Mouse (Mus musculus) myocyte (in vitro differentiated cells): ENCODE data around the gene Stag1. TPM values are rescaled to one million over a fixed set of nuclear protein-coding genes. Genes with fewer than 3 reads are reported as not detected.

Experiments used
- H3K27me3 ChIP-seq: one replicate; pipeline ENCODE4 v1.6.1; 2011; ENCODE audit not compliant: control insufficient read depth, insufficient read depth, insufficient read length
- H3K36me3 ChIP-seq: one replicate; pipeline ENCODE4 v1.6.1; 2011; ENCODE audit not compliant: control insufficient read depth, insufficient read depth
- H3K4me2 ChIP-seq: one replicate; pipeline ENCODE4 v1.6.1; 2011; ENCODE audit warnings: low read depth, control low read depth
- H3K4me3 ChIP-seq: one replicate; pipeline ENCODE4 v1.5.1; 2011; ENCODE audit warnings: mild to moderate bottlenecking, control low read depth, moderate library complexity
- H3K79me2 ChIP-seq: one replicate; pipeline ENCODE4 v1.6.1; 2011; ENCODE audit not compliant: control insufficient read depth, insufficient read depth
- H3ac ChIP-seq: one replicate; pipeline ENCODE4 v1.6.1; 2011; ENCODE audit not compliant: control insufficient read depth, insufficient read length
- CEBPB ChIP-seq: IDR thresholded peaks from 2 replicates; pipeline ENCODE4 v1.6.1; 2011; ENCODE audit warnings: mild to moderate bottlenecking, moderate library complexity; ENCODE audit not compliant: poor library complexity, insufficient read depth, severe bottlenecking
- E2F4 ChIP-seq: IDR thresholded peaks from one replicate; pipeline ENCODE4 v1.6.1; 2011; ENCODE audit warnings: mild to moderate bottlenecking, control low read depth, moderate library complexity; ENCODE audit not compliant: insufficient read depth
- MAX ChIP-seq: IDR thresholded peaks from one replicate; pipeline ENCODE4 v1.6.1; 2011; ENCODE audit warnings: low read depth, mild to moderate bottlenecking, control low read depth
- MYOD1 ChIP-seq, 3 experiments: IDR thresholded peaks; one replicate each; pipeline ENCODE4 v1.6.1; 2011; ENCODE audit warnings: control low read depth in 2 of 3, low read depth in 2 of 3, mild to moderate bottlenecking in 2 of 3, moderate library complexity in 1 of 3; ENCODE audit not compliant: insufficient read length in 2 of 3, control insufficient read depth in 1 of 3
- MYOG ChIP-seq, 3 experiments: IDR thresholded peaks; one replicate each; pipeline ENCODE4 v1.6.1; 2011; ENCODE audit warnings: control low read depth in 2 of 3, low read depth in 2 of 3, mild to moderate bottlenecking in 2 of 3; ENCODE audit not compliant: insufficient read length in 2 of 3, control insufficient read depth in 1 of 3, insufficient read depth in 1 of 3
- POLR2A ChIP-seq: IDR thresholded peaks from one replicate; pipeline ENCODE4 v1.6.1; 2011; ENCODE audit warnings: low read depth, mild to moderate bottlenecking, control low read depth, moderate library complexity; ENCODE audit not compliant: insufficient read length
- POLR2AphosphoS2 ChIP-seq: IDR thresholded peaks from one replicate; pipeline ENCODE4 v1.6.1; 2011; ENCODE audit warnings: low read depth, control low read depth; ENCODE audit not compliant: insufficient read length
- REST ChIP-seq: IDR thresholded peaks from one replicate; pipeline ENCODE4 v1.6.1; 2011; ENCODE audit warnings: mild to moderate bottlenecking, control low read depth, moderate library complexity; ENCODE audit not compliant: insufficient read depth, insufficient read length
- SRF ChIP-seq: IDR thresholded peaks from one replicate; pipeline ENCODE4 v1.6.1; 2011; ENCODE audit warnings: low read depth; ENCODE audit not compliant: control insufficient read depth, insufficient read length
- TCF12 ChIP-seq: IDR thresholded peaks from one replicate; pipeline ENCODE4 v1.6.1; 2011; ENCODE audit warnings: mild to moderate bottlenecking, control low read depth; ENCODE audit not compliant: poor library complexity, insufficient read depth, severe bottlenecking
- TCF3 ChIP-seq: IDR thresholded peaks from one replicate; pipeline ENCODE4 v1.6.1; 2011; ENCODE audit warnings: low read depth, control low read depth; ENCODE audit not compliant: insufficient read length
- USF1 ChIP-seq: IDR thresholded peaks from one replicate; pipeline ENCODE4 v1.6.1; 2011; ENCODE audit warnings: low read depth, mild to moderate bottlenecking, control low read depth, moderate library complexity
- polyA plus RNA-seq: library from polyadenylated mRNA; unstranded; fragments of >200 nt; fragmentation: generic; extraction: Trizol; gene quantifications from one replicate; pipeline ENCODE4 v1.2.1, GENCODE M21; 2012; ENCODE audit warnings: missing spikeins

The Stag1 gene
- polyA plus RNA-seq, 1 experiment, result 5.9 TPM

DNA sequence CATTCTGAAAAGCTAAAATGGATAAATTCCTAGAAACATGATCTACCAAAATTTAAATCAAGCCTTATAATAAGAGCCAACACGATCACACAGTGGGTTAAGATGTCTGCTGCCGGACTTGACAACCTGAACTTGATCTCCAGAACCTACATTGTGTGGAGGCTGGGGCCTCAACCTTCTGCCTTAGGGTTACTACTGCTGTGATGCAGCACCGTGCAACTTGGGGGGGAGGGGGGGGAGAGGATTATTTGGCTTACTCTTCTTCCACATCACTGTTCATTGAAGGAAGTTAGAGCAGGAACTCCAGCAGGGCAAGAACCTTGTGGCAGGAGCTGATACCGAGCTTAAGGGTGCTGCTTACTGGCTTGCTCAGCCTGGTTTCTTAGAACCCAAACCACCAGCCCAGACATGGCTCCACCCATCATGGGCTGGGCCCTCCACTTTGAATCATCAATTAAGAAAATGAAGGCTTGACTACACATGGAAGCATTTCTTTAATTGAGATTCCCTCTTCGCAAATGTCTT is 365.4 kb downstream of the Stag1 start:
- Histone ChIP-seq H3ac (no peak overlapping the region), H3K79me2 (no peaks in the 10 kb centered on the region), H3K36me3 (peaks cover 6% of the 10 kb centered on the region), H3K27me3 (no peaks in the 10 kb centered on the region), H3K4me2 (no peak overlapping the region), H3K4me3 (no peak overlapping the region)
- TF ChIP-seq POLR2AphosphoS2 (no peak), TCF12 (no peak)

DNA sequence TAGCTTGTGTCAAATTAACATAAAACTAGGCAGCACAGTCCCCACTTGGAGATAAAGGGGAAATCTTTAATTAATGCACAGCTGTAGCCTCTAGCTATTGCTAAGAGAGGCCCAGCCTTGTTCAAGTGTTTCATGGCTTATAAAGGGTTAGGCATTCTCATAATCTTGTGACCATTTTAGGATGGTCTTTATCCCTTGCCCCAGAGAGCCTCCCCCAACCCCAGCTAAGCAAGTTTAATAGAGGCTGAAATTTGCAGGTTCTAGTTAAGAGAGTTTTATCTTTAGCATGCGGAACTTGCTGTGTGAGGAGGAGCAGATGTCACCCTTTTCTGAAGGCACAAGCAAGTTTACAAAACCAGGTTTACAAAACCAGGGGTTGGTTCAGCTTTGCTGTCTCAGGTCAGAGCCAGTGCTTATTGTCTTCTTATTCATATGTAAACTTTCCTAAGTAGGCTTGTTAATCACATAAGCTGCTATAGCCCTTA is 365.9 kb downstream of the Stag1 start:
- Histone ChIP-seq H3ac (no peak overlapping the region), H3K4me2 (no peak overlapping the region), H3K79me2 (no peaks in the 10 kb centered on the region), H3K36me3 (peaks cover 6% of the 10 kb centered on the region), H3K4me3 (no peak overlapping the region), H3K27me3 (no peaks in the 10 kb centered on the region)
- TF ChIP-seq TCF12 (no peak), USF1 (no peak), SRF (no peak), TCF3 (no peak), CEBPB (no peak), POLR2AphosphoS2 (no peak), MYOD1 (IDR thresholded peaks at IDR 0.05; ENCODE audit: control insufficient read depth in 1 of 3, insufficient read length in 2 of 3, low read depth in 2 of 3) (no peak), MYOG (IDR thresholded peaks at IDR 0.05; ENCODE audit: control insufficient read depth in 1 of 3, insufficient read depth in 1 of 3, insufficient read length in 2 of 3, low read depth in 2 of 3) (no peak), E2F4 (no peak), REST (no peak), POLR2A (no peak), MAX (no peak)

DNA sequence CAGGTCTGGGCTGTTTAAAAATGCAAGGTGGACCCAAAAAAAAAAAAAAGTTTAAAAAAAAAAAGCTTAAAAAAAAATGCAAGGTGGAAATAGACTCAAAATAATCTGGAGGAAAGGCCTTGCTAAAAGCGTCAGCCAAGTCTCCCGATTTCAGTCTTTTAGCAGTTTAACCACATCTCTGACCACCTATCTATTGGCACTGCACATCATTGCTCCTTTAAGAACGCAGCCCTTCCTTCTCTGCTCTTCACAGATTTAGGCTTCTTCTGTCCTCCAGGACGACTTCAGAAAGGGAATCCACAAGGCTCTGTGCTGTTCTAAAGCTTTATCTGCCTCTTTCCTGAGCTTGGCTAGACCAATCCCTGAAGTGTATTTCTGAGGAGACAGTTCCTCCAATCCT is 366.5 kb downstream of the Stag1 start:
- Histone ChIP-seq H3K79me2 (no peaks in the 10 kb centered on the region), H3K27me3 (no peaks in the 10 kb centered on the region), H3K36me3 (peaks cover 6% of the 10 kb centered on the region), H3ac (no peak overlapping the region), H3K4me3 (no peak overlapping the region), H3K4me2 (no peak overlapping the region)
- no peak for TF ChIP-seq USF1
- TF ChIP-seq MYOD1 (IDR thresholded peaks at IDR 0.05; ENCODE audit: control insufficient read depth in 1 of 3, insufficient read length in 2 of 3, low read depth in 2 of 3), result no peak
- TF ChIP-seq POLR2A, result no peak
- TF ChIP-seq SRF, result no peak
- no peak for TF ChIP-seq MYOG (IDR thresholded peaks at IDR 0.05; ENCODE audit: control insufficient read depth in 1 of 3, insufficient read depth in 1 of 3, insufficient read length in 2 of 3, low read depth in 2 of 3)
- no peak for TF ChIP-seq TCF3
- no peak for TF ChIP-seq MAX
- no peak for TF ChIP-seq TCF12
- TF ChIP-seq E2F4, result no peak
- TF ChIP-seq CEBPB, result no peak
- TF ChIP-seq POLR2AphosphoS2, result no peak
- TF ChIP-seq REST, result no peak

DNA sequence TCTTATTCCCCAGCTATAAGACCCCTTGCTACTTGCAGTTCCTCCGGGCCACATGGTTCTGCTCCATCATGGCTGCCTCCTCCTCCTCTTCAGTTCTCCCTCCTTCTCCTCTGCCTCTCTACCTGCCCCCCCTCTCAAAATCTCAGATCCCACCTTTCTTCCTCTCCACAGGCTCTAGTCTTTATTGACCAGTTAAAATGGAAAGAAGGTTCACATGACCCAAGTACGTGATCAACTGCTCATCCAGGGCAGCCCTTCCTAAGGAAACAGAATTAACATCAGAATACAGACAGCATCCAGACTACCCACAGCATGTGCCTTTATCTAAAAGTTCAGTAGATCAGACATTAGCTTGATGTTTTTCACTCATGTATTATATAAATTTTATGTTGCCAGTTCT is 371.9 kb downstream of the Stag1 start:
- Histone ChIP-seq H3K36me3 (no peaks in the 10 kb centered on the region), H3K27me3 (no peaks in the 10 kb centered on the region), H3K4me3 (no peak overlapping the region), H3K4me2 (no peak overlapping the region), H3K79me2 (no peaks in the 10 kb centered on the region), H3ac (no peak overlapping the region)
- TF ChIP-seq SRF (no peak), MAX (no peak), POLR2AphosphoS2 (no peak), USF1 (no peak), REST (no peak)

DNA sequence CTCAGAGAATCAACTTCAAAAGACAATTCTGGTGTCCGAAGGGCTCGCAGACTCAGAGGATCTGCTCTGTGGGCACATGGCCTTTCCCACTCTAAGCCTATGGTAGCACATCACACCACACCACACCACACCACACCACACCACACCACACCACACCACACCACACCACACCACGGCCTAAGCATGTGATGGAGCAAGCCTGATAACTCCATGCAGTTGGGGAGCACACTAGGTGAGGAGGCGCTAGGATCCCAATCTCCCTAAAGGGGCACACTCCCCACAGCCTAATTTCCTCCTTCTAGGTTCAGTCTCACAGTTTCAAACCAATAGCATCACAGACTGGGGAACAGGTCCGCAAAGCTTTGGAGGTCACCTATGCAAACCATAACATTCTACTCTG is 381.1 kb downstream of the Stag1 start:
- Histone ChIP-seq H3K4me2 (no peak overlapping the region), H3K36me3 (no peaks in the 10 kb centered on the region), H3K4me3 (no peak overlapping the region), H3K79me2 (no peaks in the 10 kb centered on the region), H3ac (no peak overlapping the region), H3K27me3 (no peaks in the 10 kb centered on the region)
- TF ChIP-seq SRF, result no peak
- no peak for TF ChIP-seq REST
- TF ChIP-seq POLR2A, result no peak
- TF ChIP-seq MYOG (IDR thresholded peaks at IDR 0.05; ENCODE audit: control insufficient read depth in 1 of 3, insufficient read depth in 1 of 3, insufficient read length in 2 of 3, low read depth in 2 of 3), result no peak
- TF ChIP-seq POLR2AphosphoS2, result no peak
- TF ChIP-seq TCF3, result no peak
- TF ChIP-seq MAX, result no peak
- TF ChIP-seq E2F4, result no peak
- no peak for TF ChIP-seq CEBPB
- no peak for TF ChIP-seq MYOD1 (IDR thresholded peaks at IDR 0.05; ENCODE audit: control insufficient read depth in 1 of 3, insufficient read length in 2 of 3, low read depth in 2 of 3)
- no peak for TF ChIP-seq USF1
- no peak for TF ChIP-seq TCF12
